Mouse (Mus musculus) intestine, embryonic 14.5 days (tissue): ENCODE data around the gene Tarsl2. TPM values are rescaled to one million over a fixed set of nuclear protein-coding genes. Genes with fewer than 3 reads are reported as not detected.
A peak's percentile ranks its signal among the peaks of the same experiment; 100 is the strongest.

ENCODE experiments used
- ATAC-seq: fragments of 200-750 bp; cut with Nextera tagmentation; replicated peaks from 2 replicates; pipeline ENCODE4 v1.8.0; 2017; ENCODE audit warnings: low read depth, moderate number of reproducible peaks, moderate TSS enrichment, moderate library complexity; ENCODE audit not compliant: low FRiP score, low TSS enrichment
- DNase-seq: peaks from one replicate; pipeline ENCODE4 v3.0.0-alpha.2; 2018; ENCODE audit warnings: low spot score
- H3K27ac ChIP-seq: fragments of 300-500 bp; sonication (generic); 2 replicates; pipeline ENCODE4 v1.5.1; 2014; ENCODE audit warnings: low read depth, mild to moderate bottlenecking, control low read depth
- H3K27me3 ChIP-seq: fragments of 300-500 bp; sonication (generic); replicated peaks from 2 replicates; pipeline ENCODE4 v1.6.1; 2014; ENCODE audit warnings: low read length, control low read depth; ENCODE audit not compliant: control insufficient read depth, insufficient read depth
- H3K36me3 ChIP-seq: fragments of 300-500 bp; sonication (generic); 2 replicates; pipeline ENCODE4 v1.6.1; 2014; ENCODE audit warnings: low read length, control low read depth; ENCODE audit not compliant: control insufficient read depth, insufficient read depth
- H3K4me1 ChIP-seq: fragments of 300-500 bp; sonication (generic); replicated peaks from 2 replicates; pipeline ENCODE4 v1.6.1; 2014; ENCODE audit warnings: low read length, control low read depth, mixed read lengths; ENCODE audit not compliant: control insufficient read depth, insufficient read depth
- H3K4me2 ChIP-seq: fragments of 300-500 bp; sonication (generic); 2 replicates; pipeline ENCODE4 v1.6.1; 2014; ENCODE audit warnings: low read length
- H3K4me3 ChIP-seq: fragments of 300-500 bp; sonication (generic); 2 replicates; pipeline ENCODE4 v1.5.1; 2014; ENCODE audit warnings: low read depth, low read length, control low read depth, mixed read lengths
- H3K9ac ChIP-seq: fragments of 300-500 bp; sonication (generic); 2 replicates; pipeline ENCODE4 v1.6.1; 2014; ENCODE audit warnings: mild to moderate bottlenecking, low read length
- H3K9me3 ChIP-seq: fragments of 300-500 bp; sonication (generic); 2 replicates; pipeline ENCODE4 v1.6.1; 2016; ENCODE audit warnings: low read length, control low read depth; ENCODE audit not compliant: control insufficient read depth
- WGBS: fragments of 180-500 bp; shearing (Covaris S2); extraction: QIAGEN DNeasy Blood & Tissue Kit; methylation state at CpG from one replicate; pipeline ENCODE4 v1.1.7; 2014; 5-methylcytosine and 5-hydroxymethylcytosine counted together
- polyA plus RNA-seq: library from polyadenylated mRNA; unstranded; fragments of >200 nt; fragmentation: Nextera tagmentation; extraction: Ambion mirVana; gene quantifications from 2 replicates; pipeline ENCODE4 v1.2.1, GENCODE M21; 2014

Tarsl2 gene
- polyA plus RNA-seq, 1 experiment from 2014 or later = 8.5 TPM

DNA sequence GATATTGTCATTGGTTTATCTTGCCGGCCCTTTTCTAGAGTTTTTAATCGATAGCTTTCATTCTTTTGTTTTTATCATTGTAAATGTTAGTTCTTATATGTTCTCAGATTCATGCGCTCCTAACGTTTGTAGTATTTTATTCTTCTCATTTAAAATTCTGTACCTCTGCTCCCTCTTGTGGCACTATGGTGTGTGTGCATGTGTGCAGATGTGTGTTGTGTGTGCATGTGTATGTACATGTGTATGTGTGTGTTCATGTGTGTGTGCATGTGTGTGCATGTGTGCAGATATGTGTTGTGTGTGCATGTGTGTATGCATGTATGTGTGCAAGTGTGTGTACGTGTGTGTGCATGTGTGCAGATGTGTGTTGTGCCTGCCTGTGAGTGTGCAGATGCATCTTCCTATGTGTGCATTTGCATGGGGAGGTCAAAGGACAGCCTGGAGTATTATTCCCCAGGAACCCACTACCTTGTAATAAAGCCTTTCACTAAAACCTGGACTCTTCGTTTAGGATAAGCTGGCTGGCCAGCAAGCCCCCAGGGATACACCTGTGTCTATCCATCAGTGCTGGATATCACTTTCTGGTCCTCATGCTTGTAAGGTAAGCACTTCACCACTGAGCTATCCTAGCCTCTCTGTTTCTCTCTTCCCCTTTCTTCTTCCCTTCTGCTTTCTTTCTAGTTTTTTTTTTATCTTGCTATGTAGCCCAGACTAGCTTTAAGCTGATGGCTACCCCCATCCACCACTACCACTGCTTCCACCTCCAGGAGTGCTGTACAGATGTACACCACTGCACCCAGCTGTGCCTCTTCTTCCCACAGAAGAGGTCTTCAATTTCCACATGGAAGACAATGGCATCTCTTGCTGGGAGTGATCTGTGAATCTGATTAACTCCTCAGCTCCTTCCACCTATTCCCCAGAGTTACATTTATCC, 2.1 kb upstream of the Tarsl2 start:
- Histone ChIP-seq H3K36me3 (no peaks in the 10 kb centered on the region), H3K27me3 (peaks cover 10% of the 10 kb centered on the region; the same call in 1 of the 2 replicates), H3K4me2 (no peak overlapping the region), H3K9ac (no peak overlapping the region), H3K9me3 (no peaks in the 10 kb centered on the region), H3K4me3 (no peak overlapping the region), H3K4me1 (no peaks in the 10 kb centered on the region), H3K27ac (no peak overlapping the region)
- DNase-seq = peak; percentile 34
- WGBS = 70% methylated on average over 6 of the region's 6 CpGs
- no peak for ATAC-seq

DNA sequence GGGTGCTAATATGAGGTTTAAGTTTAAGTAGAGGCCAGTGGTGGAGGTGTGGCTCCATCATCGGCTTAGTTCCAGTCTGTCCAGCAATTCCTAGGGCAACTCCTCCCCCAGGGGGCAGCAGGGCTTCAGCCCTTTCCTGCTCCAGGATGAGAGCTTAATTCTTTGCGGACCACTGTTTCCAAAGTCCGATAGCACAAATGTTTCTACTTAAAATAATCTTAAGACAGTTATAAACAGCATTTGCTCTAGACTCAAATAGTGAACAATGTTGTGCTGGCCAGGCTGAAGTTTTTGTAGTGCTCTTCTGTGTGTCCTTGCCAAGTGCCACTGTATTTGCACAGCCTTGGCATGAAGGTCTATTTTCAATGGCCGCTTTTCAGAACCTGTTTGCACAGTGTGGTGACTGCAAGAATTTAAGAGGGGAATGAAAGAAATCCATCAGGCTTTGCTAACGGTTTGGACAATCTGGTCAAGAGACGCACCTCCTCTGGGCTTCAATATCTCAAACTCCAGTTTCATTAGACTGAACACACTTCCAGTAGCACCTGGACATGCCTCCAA, 757 bp upstream of the Tarsl2 start:
- H3K9me3 ChIP-seq = no peaks in the 10 kb centered on the region
- peak overlapping the region; percentile 67 for H3K4me2 ChIP-seq
- no peak overlapping the region for H3K27ac ChIP-seq
- H3K4me3 ChIP-seq = peak overlapping the region; percentile 54
- 29% methylated on average over 6 of the region's 6 CpGs for WGBS
- H3K36me3 ChIP-seq = no peaks in the 10 kb centered on the region
- DNase-seq = peak; percentile 37
- no peak overlapping the region for H3K9ac ChIP-seq
- no peak; the same call in 1 of the 2 replicates for ATAC-seq
- peaks cover 10% of the 10 kb centered on the region; the same call in 1 of the 2 replicates for H3K27me3 ChIP-seq
- no peaks in the 10 kb centered on the region for H3K4me1 ChIP-seq

DNA sequence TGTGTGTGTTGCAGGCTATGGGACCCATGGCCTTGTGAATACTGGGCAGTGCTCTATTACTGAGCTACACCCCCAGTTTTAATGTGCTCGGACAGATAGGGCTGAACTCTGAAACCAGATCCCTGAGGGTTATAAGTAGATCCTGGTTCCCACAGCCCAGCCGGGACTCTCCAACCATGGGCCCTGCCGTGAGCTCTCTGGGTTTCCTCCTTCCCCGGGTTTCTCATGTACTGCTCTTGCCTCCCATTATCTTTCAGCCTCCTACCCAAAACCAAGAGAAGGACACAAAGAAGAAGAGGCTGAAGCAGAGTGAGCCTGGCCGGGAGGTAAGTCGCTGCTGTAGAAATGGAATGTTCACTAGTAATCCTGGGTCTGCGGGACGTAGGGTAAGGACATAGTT, 1.3 kb downstream of the Tarsl2 start:
- Histone ChIP-seq H3K4me1 (no peaks in the 10 kb centered on the region), H3K27ac (no peak overlapping the region), H3K27me3 (peaks cover 10% of the 10 kb centered on the region; the same call in 1 of the 2 replicates), H3K36me3 (no peaks in the 10 kb centered on the region), H3K9me3 (no peaks in the 10 kb centered on the region), H3K9ac (no peak overlapping the region), H3K4me2 (no peak overlapping the region), H3K4me3 (no peak overlapping the region)
- DNase-seq (peak; percentile 28), ATAC-seq (no peak)
- WGBS = 94% methylated on average over 8 of the region's 8 CpGs

DNA sequence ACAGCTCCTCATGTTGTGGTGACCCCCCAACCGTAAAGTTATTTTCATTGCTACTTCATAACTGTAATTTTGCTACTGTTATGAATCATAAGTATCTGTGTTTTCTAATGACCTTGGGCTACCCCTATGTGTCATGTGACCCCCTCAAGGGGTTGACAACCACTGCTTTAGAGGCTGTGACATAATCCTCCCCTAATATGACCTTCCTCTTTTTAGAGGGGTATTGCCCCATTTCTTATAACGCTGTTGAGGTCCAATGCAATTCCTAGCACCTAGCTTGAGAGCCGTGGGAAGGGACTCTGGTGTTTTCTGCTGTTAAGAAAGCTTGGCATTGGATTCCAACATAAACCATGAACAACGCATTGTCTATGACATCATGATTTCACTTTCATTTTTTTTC, 6.0 kb downstream of the Tarsl2 start:
- Histone ChIP-seq H3K9ac (no peak overlapping the region), H3K36me3 (0 out of 2 replicates have a peak, but pooled peaks cover 4% of the 10 kb centered on the region), H3K4me1 (no peaks in the 10 kb centered on the region), H3K4me2 (no peak overlapping the region), H3K27me3 (no peaks in the 10 kb centered on the region), H3K4me3 (no peak overlapping the region), H3K9me3 (no peaks in the 10 kb centered on the region), H3K27ac (no peak overlapping the region)
- WGBS = 89% methylated on average over 4 of the region's 4 CpGs
- DNase-seq = no peak
- ATAC-seq = no peak

DNA sequence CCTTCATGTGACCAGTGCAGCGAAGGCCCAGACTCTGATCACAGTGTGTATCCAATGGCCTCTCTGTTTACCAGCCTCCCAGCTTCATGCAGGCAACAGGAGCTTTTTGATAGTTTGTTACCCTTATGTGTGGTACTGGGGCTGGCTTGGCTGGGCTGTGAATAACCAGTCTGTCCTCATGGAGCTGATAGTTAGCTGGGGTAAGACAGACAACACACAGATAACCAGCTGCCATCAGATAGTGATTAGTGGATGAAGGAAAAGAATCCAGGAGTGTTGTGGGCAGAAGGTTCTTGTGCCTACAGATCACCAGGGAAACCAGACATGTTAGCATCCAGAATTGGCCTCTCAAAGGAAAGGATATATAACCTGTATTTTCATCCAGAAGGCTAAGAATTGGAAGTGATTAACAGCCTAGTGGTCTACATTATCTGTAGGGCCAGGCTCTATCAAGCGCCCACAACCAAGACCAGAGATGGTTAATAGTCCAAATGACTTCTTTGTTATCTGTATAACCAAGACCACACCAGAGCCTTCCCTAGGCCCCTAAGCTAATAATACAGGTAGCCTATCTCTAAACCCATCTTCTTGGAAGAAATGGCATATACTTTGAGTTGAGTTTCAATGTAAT, 12.9 kb downstream of the Tarsl2 start:
- 0 out of 2 replicates have a peak, but pooled peaks cover 4% of the 10 kb centered on the region for H3K36me3 ChIP-seq
- ATAC-seq = no peak
- no peak overlapping the region for H3K27ac ChIP-seq
- H3K9ac ChIP-seq = no peak overlapping the region
- H3K4me1 ChIP-seq = no peaks in the 10 kb centered on the region
- no peak for DNase-seq
- 89% methylated on average over 2 of the region's 2 CpGs for WGBS
- H3K4me2 ChIP-seq = no peak overlapping the region
- no peaks in the 10 kb centered on the region for H3K9me3 ChIP-seq
- no peaks in the 10 kb centered on the region for H3K27me3 ChIP-seq
- H3K4me3 ChIP-seq = no peak overlapping the region

DNA sequence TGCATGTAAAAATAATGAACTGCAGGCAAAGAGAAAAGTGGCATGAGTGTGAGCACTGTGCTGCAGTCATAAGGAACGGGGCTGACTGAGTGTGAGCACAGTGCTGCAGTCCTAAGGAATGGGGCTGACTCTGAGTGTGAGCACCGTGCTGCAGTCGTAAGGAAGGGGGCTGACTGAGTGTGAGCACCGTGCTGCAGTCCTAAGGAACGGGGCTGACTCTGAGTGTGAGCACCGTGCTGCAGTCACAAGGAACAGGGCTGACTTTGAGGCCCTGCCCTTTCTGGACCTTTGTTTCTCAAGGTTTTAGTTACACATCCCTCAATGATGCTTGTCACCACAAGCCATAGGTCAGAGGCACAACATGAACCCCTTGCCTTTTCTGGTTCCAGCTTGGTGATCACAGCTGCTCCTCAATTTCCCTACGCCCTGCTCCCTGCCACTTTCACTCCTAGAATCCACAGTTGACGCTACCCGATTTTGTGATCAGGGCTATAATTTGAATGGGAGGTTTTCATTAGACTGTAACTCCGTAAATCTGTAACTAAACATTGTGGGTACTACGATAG, 18.6 kb downstream of the Tarsl2 start:
- Histone ChIP-seq H3K27ac (no peak overlapping the region), H3K4me1 (no peaks in the 10 kb centered on the region), H3K27me3 (no peaks in the 10 kb centered on the region), H3K9me3 (no peaks in the 10 kb centered on the region), H3K9ac (no peak overlapping the region), H3K4me3 (no peak overlapping the region), H3K4me2 (no peak overlapping the region), H3K36me3 (0 out of 2 replicates have a peak, but pooled peaks cover 4% of the 10 kb centered on the region)
- DNase-seq = no peak
- WGBS = 84% methylated on average over 11 of the region's 11 CpGs
- no peak for ATAC-seq

DNA sequence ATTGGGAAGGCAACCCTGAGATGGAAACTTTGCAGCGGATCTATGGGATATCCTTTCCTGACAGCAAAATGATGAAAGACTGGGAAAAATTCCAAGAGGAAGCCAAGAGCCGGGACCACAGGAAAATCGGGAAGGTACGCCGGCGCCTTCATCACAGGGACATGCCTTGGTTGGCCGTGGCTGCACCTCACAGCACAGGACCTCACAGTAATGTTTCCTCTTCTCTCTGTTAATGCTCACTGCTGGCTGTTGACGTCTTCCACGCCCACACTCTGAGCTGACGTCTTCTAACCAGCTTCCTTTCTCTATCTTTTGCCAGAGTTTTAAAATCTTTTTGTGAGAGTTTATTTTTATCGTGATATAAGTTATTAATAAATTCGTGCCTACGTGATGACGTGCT, 19.2 kb downstream of the Tarsl2 start:
- H3K4me1 ChIP-seq = no peaks in the 10 kb centered on the region
- DNase-seq (no peak), ATAC-seq (no peak)
- no peak overlapping the region for H3K9ac ChIP-seq
- no peaks in the 10 kb centered on the region for H3K27me3 ChIP-seq
- 0 out of 2 replicates have a peak, but pooled peaks cover 4% of the 10 kb centered on the region for H3K36me3 ChIP-seq
- no peaks in the 10 kb centered on the region for H3K9me3 ChIP-seq
- WGBS = 73% methylated on average over 14 of the region's 14 CpGs
- no peak overlapping the region for H3K27ac ChIP-seq
- H3K4me3 ChIP-seq = no peak overlapping the region
- H3K4me2 ChIP-seq = no peak overlapping the region

DNA sequence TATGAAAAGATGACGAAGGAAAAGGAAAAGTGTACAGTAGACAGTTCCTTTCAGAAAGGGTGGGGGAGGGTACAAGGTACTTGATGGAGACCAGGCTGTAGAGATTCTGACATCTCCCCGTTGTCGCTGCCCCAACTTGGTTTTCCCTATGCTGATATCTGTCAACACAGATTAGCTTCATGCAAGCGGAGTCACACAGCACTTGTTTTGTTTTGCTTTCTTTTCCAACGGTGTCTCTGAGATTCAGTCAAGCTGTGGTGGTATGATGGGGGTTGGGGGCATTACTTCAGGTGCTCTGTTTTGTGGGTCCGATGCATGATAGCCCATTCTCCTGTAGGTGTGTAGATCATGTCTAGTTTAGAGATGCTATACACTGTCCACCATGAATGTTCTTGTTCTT, 22.8 kb downstream of the Tarsl2 start:
- Histone ChIP-seq H3K4me1 (no peaks in the 10 kb centered on the region), H3K27me3 (no peaks in the 10 kb centered on the region), H3K36me3 (0 out of 2 replicates have a peak, but pooled peaks cover 4% of the 10 kb centered on the region), H3K27ac (no peak overlapping the region), H3K9ac (no peak overlapping the region), H3K4me2 (no peak overlapping the region), H3K4me3 (no peak overlapping the region), H3K9me3 (no peaks in the 10 kb centered on the region)
- 90% methylated on average over 6 of the region's 6 CpGs for WGBS
- DNase-seq (no peak), ATAC-seq (no peak)
